Mouse (Mus musculus) olfactory bulb, adult 2 months (tissue): ENCODE results near the gene Cfap221. TPM values are rescaled to one million over a fixed set of nuclear protein-coding genes. Genes with fewer than 3 reads are reported as not detected.

Experiments used
- H3K27ac ChIP-seq: fragments of 200-500 bp; 2 replicates; pipeline ENCODE4 v1.5.1; 2012; ENCODE audit warnings: low read depth, low read length; ENCODE audit not compliant: insufficient read depth
- H3K4me1 ChIP-seq: fragments of 200-500 bp; 2 replicates; pipeline ENCODE4 v1.6.1; 2012; ENCODE audit warnings: low read length; ENCODE audit not compliant: control insufficient read depth, insufficient read depth
- H3K4me3 ChIP-seq: fragments of 200-500 bp; 2 replicates; pipeline ENCODE4 v1.5.1; 2012; ENCODE audit warnings: mild to moderate bottlenecking, low read depth, low read length, moderate library complexity; ENCODE audit not compliant: insufficient read depth
- CTCF ChIP-seq: fragments of 200-500 bp; IDR thresholded peaks from 2 replicates; pipeline ENCODE4 v1.5.1; 2012; ENCODE audit warnings: low read depth, mild to moderate bottlenecking, low read length, moderate library complexity; ENCODE audit not compliant: insufficient read depth
- POLR2A ChIP-seq: fragments of 200-500 bp; IDR thresholded peaks from 2 replicates; pipeline ENCODE4 v1.6.1; 2012; ENCODE audit warnings: mild to moderate bottlenecking, low read depth, low read length, moderate library complexity; ENCODE audit not compliant: insufficient read depth
- WGBS: fragments of 180-500 bp; shearing (Covaris S2); methylation state at CpG from one replicate; pipeline ENCODE4 v1.1.7; 2018; 5-methylcytosine and 5-hydroxymethylcytosine counted together
- polyA plus RNA-seq: library from polyadenylated mRNA; stranded (reverse); fragments of >200 nt; gene quantifications from 2 replicates; pipeline ENCODE4 v1.2.4, GENCODE M21; 2012; ENCODE audit warnings: low replicate concordance; ENCODE audit not compliant: missing spikeins, insufficient read depth, insufficient read length

Gene Cfap221
- polyA plus RNA-seq, 1 experiment, result not detected

GRCm38 (mm10) chr1:119894936-119895335 lies 102.1 kb downstream of the Cfap221 start:
- H3K4me1 ChIP-seq, result peaks cover 23% of the 10 kb centered on the region
- H3K4me3 ChIP-seq, result no peak overlapping the region
- no peak for TF ChIP-seq POLR2A
- peak; percentile 83 for TF ChIP-seq CTCF
- WGBS, result 35% methylated on average over 6 of the region's 6 CpGs
- H3K27ac ChIP-seq, result no peak overlapping the region

- Histone ChIP-seq H3K4me3 (no peak overlapping the region), H3K27ac (no peak overlapping the region), H3K4me1 (peaks cover 23% of the 10 kb centered on the region)
- TF ChIP-seq POLR2A (no peak), CTCF (no peak)
- 76% methylated on average over 3 of the region's 3 CpGs for WGBS
Measured at GRCm38 (mm10) chr1:119893600-119893999, 103.4 kb downstream of the Cfap221 start.

GRCm38 (mm10) chr1:119892933-119893332 lies 104.1 kb downstream of the Cfap221 start:
- H3K4me1 ChIP-seq, result peaks cover 23% of the 10 kb centered on the region
- H3K4me3 ChIP-seq, result no peak overlapping the region
- TF ChIP-seq POLR2A, result no peak
- no peak for TF ChIP-seq CTCF
- 68% methylated on average over 6 of the region's 6 CpGs for WGBS
- no peak overlapping the region for H3K27ac ChIP-seq

- H3K4me1 ChIP-seq, result peaks cover 23% of the 10 kb centered on the region
- H3K4me3 ChIP-seq, result no peak overlapping the region
- no peak for TF ChIP-seq CTCF
- no peak for TF ChIP-seq POLR2A
- peak overlapping the region; percentile 91 for H3K27ac ChIP-seq
- WGBS, result 31% methylated on average over 4 of the region's 4 CpGs
Measured at GRCm38 (mm10) chr1:119891865-119892264, 105.2 kb downstream of the Cfap221 start.

GRCm38 (mm10) chr1:119891149-119891548 lies 105.9 kb downstream of the Cfap221 start:
- peaks cover 30% of the 10 kb centered on the region for H3K4me1 ChIP-seq
- WGBS, result 27% methylated on average over 9 of the region's 9 CpGs
- TF ChIP-seq CTCF, result no peak
- no peak for TF ChIP-seq POLR2A
- peak overlapping the region; percentile 91 for H3K27ac ChIP-seq
- H3K4me3 ChIP-seq, result no peak overlapping the region

- 86% methylated on average over 16 of the region's 16 CpGs for WGBS
- H3K4me1 ChIP-seq, result peaks cover 31% of the 10 kb centered on the region
- no peak overlapping the region for H3K4me3 ChIP-seq
- no peak for TF ChIP-seq POLR2A
- TF ChIP-seq CTCF, result no peak
- no peak overlapping the region for H3K27ac ChIP-seq
Measured at GRCm38 (mm10) chr1:119889347-119889746, 107.7 kb downstream of the Cfap221 start.

GRCm38 (mm10) chr1:119886320-119886719 lies 110.7 kb downstream of the Cfap221 start:
- WGBS, result 19% methylated on average over 7 of the region's 7 CpGs
- Histone ChIP-seq H3K4me1 (peaks cover 18% of the 10 kb centered on the region), H3K4me3 (no peak overlapping the region), H3K27ac (no peak overlapping the region)
- TF ChIP-seq CTCF (no peak), POLR2A (no peak)

- Histone ChIP-seq H3K4me3 (no peak overlapping the region), H3K27ac (no peak overlapping the region), H3K4me1 (peaks cover 12% of the 10 kb centered on the region)
- 71% methylated on average over 3 of the region's 3 CpGs for WGBS
- no peak for TF ChIP-seq CTCF
- TF ChIP-seq POLR2A, result no peak
Measured at GRCm38 (mm10) chr1:119884272-119884671, 112.8 kb downstream of the Cfap221 start.

- Histone ChIP-seq H3K4me1 (peaks cover 6% of the 10 kb centered on the region), H3K4me3 (no peak overlapping the region), H3K27ac (peak overlapping the region; percentile 71; the same call in 1 of the 2 replicates)
- WGBS, result 47% methylated on average over 7 of the region's 7 CpGs
- TF ChIP-seq POLR2A (no peak), CTCF (no peak)
Measured at GRCm38 (mm10) chr1:119878909-119879308, 118.1 kb downstream of the Cfap221 start.

- Histone ChIP-seq H3K4me3 (no peak overlapping the region), H3K27ac (no peak overlapping the region), H3K4me1 (peaks cover 6% of the 10 kb centered on the region)
- no peak for TF ChIP-seq POLR2A
- WGBS, result 89% methylated on average over 4 of the region's 4 CpGs
Measured at GRCm38 (mm10) chr1:119877469-119877868, 119.6 kb downstream of the Cfap221 start.

Other genes starting within 250 kb of the Cfap221 start
- 271 TPM in 1 of 2 replicates, not detected in the other for gene Ptpn4, start 159.6 kb downstream of the Cfap221 start, polyA plus RNA-seq
- not detected in 2 replicates for gene Tmem177, start 84.0 kb downstream of the Cfap221 start, polyA plus RNA-seq
- gene Sctr, start 9.7 kb upstream of the Cfap221 start, polyA plus RNA-seq, result not detected in 2 replicates
- gene Tmem37, start 76.8 kb upstream of the Cfap221 start, polyA plus RNA-seq, result not detected in 2 replicates
- not detected in 2 replicates for gene Dbi, start 123.8 kb upstream of the Cfap221 start, polyA plus RNA-seq
- not detected in 2 replicates for gene 3110009E18Rik, start 124.0 kb upstream of the Cfap221 start, polyA plus RNA-seq